In genomic region chr17:46201151-46201550, GRCm38 (mm10) we compare ENCODE assay signal across 8 mouse cellular contexts. TPM values are rescaled to one million over a fixed set of nuclear protein-coding genes. Genes with fewer than 3 reads are reported as not detected.
DNase-seq lines count a peak whose midpoint lies in the region; ATAC-seq and TF ChIP-seq lines count a peak whose summit lies in the region.

No protein-coding gene starts in this region.

- peak overlapping the region; percentile 91 for H3K4me2 ChIP-seq in heart, embryonic 14.5 days (ENCODE audit: low read length)
- H3K4me2 ChIP-seq in forebrain, postnatal 0 days (ENCODE audit: low read depth) = peak overlapping the region; percentile 88; the same call in 1 of the 2 replicates

- no peak for DNase-seq in heart, adult 18-20 months
- DNase-seq in NIH3T3 (ENCODE audit: low read depth) = peak; percentile 20
- no peak for DNase-seq in forebrain, postnatal 0 days
- DNase-seq in urinary bladder, adult 2 months (ENCODE audit: low spot score) = no peak
- DNase-seq in cerebellum, adult 11 months = no peak
- DNase-seq in cerebellum, postnatal 4 days (ENCODE audit: low spot score in 2 of 2) = no peak

- H3K9me3 ChIP-seq in heart, embryonic 14.5 days (ENCODE audit: control insufficient read depth, low read length) = no peaks in the 10 kb centered on the region
- H3K9me3 ChIP-seq in forebrain, postnatal 0 days (ENCODE audit: low read length) = no peaks in the 10 kb centered on the region

- peaks cover 3 to 23% of the 10 kb centered on the region in 2 experiments for H3K4me1 ChIP-seq in heart, embryonic 14.5 days (ENCODE audit: control insufficient read depth in 2 of 2, insufficient read depth in 2 of 2, low read length in 2 of 2)
- peaks cover 20% of the 10 kb centered on the region for H3K4me1 ChIP-seq in forebrain, postnatal 0 days (ENCODE audit: insufficient read depth)

- H3K27ac ChIP-seq in heart, embryonic 14.5 days (replicated peaks in 1 of 2; ENCODE audit: control insufficient read depth in 1 of 2, insufficient read depth in 1 of 2, low read depth in 2 of 2, low read length in 2 of 2) = no peak overlapping the region
- H3K27ac ChIP-seq in forebrain, postnatal 0 days (ENCODE audit: low read depth, low read length) = no peak overlapping the region
- no peak overlapping the region for H3K27ac ChIP-seq in macrophage

- ATAC-seq in heart, embryonic 14.5 days (ENCODE audit: insufficient number of reproducible peaks, insufficient read depth, low FRiP score, low read depth) = no peak
- no peak for ATAC-seq in forebrain, postnatal 0 days

- H3K9ac ChIP-seq in heart, embryonic 14.5 days (ENCODE audit: low read length) = peak overlapping the region; percentile 88
- no peak overlapping the region for H3K9ac ChIP-seq in forebrain, postnatal 0 days

- H3K27me3 ChIP-seq in heart, embryonic 14.5 days (ENCODE audit: control insufficient read depth, insufficient read depth, low read length) = no peaks in the 10 kb centered on the region
- no peaks in the 10 kb centered on the region for H3K27me3 ChIP-seq in forebrain, postnatal 0 days (ENCODE audit: insufficient read depth, low read length)

- peak overlapping the region in 1 of 2 experiments; percentile 77; a peak in 2 of 4 replicates for H3K4me3 ChIP-seq in heart, embryonic 14.5 days (ENCODE audit: control insufficient read depth in 1 of 2, insufficient read depth in 1 of 2, low read depth in 1 of 2, low read length in 2 of 2)
- peak overlapping the region; percentile 99; the same call in 1 of the 2 replicates for H3K4me3 ChIP-seq in forebrain, postnatal 0 days (ENCODE audit: low read depth, low read length)
- H3K4me3 ChIP-seq in macrophage (ENCODE audit: inconsistent target) = peak overlapping the region; percentile 100

- TF ChIP-seq CTCF in forebrain, postnatal 0 days (IDR thresholded peaks at IDR 0.05; ENCODE audit: low read depth) = no peak

- H3K36me3 ChIP-seq in heart, embryonic 14.5 days (ENCODE audit: control insufficient read depth, insufficient read depth, low read length) = peaks cover 55% of the 10 kb centered on the region
- peaks cover 16% of the 10 kb centered on the region for H3K36me3 ChIP-seq in forebrain, postnatal 0 days (ENCODE audit: insufficient read depth)
- no peaks in the 10 kb centered on the region for H3K36me3 ChIP-seq in macrophage (ENCODE audit: inconsistent target)

- peaks cover 69% of the 10 kb centered on the region for H3K79me2 ChIP-seq in macrophage (ENCODE audit: inconsistent target)

- WGBS in heart, embryonic 14.5 days = 60% methylated on average over 6 of the region's 6 CpGs
- 47% methylated on average over 6 of the region's 6 CpGs for WGBS in forebrain, postnatal 0 days
- 81% methylated on average over 6 of the region's 6 CpGs for WGBS in macrophage (ENCODE audit: missing documents)

RNA-seq across cellular contexts. Expression of gene Polh, which starts 1.3 kb away (rescaled TPM):
- 11.2 and 11.7 TPM in 2 replicates for polyA plus RNA-seq in heart, embryonic 14.5 days (2014; fragmentation: Nextera tagmentation; extraction: Ambion mirVana)
- 1 to 10 TPM; 8.0 to 9.5 TPM for total RNA-seq in heart, adult 18-20 months (2021)
- total RNA-seq in forebrain, postnatal 0 days (2014; rRNA removed) = 9.6 and 11.7 TPM in 2 replicates
- polyA plus RNA-seq in forebrain, postnatal 0 days (2015; fragmentation: Nextera tagmentation; extraction: Ambion mirVana) = 3.1 and 4.7 TPM in 2 replicates
- 10 to 100 TPM in 9 of 26 experiments, 1 to 10 TPM in 17; 3.0 to 17.3 (median 8.2) TPM for total RNA-seq in macrophage (2018; cell fraction: chromatin; rRNA removed)
- total RNA-seq in macrophage (2018; cell fraction: cytosol; rRNA removed) = 1 to 10 TPM; 2.6 to 7.8 (median 6.1) TPM
- 10 to 100 TPM in 3 of 26 experiments, 1 to 10 TPM in 23; 2.5 to 18.6 (median 5.2) TPM for total RNA-seq in macrophage (2018; cell fraction: nucleus; rRNA removed)
- 4.5 to 10.3 TPM (median 5.2 TPM) in 3 replicates for polyA plus RNA-seq in macrophage (2018)
- 5.7 and 6.1 TPM in 2 replicates for polyA plus RNA-seq in urinary bladder, adult 2 months (2012; rRNA removed)

RNA-seq across cellular contexts. Expression of gene Xpo5, which starts 1.4 kb away (rescaled TPM):
- polyA plus RNA-seq in heart, embryonic 14.5 days (2014; fragmentation: Nextera tagmentation; extraction: Ambion mirVana) = 24.1 and 24.2 TPM in 2 replicates
- total RNA-seq in heart, adult 18-20 months (2021) = 10 to 100 TPM; 20.5 to 21.7 TPM
- 52.6 and 61.5 TPM in 2 replicates for total RNA-seq in forebrain, postnatal 0 days (2014; rRNA removed)
- polyA plus RNA-seq in forebrain, postnatal 0 days (2015; fragmentation: Nextera tagmentation; extraction: Ambion mirVana) = 18.1 and 23.2 TPM in 2 replicates
- total RNA-seq in macrophage (2018; cell fraction: chromatin; rRNA removed) = 10 to 100 TPM; 10.7 to 48.4 (median 31.1) TPM
- 10 to 100 TPM; 10.3 to 20.8 (median 15.0) TPM for total RNA-seq in macrophage (2018; cell fraction: cytosol; rRNA removed)
- 10 to 100 TPM in 25 of 26 experiments, 1 to 10 TPM in 1; 9.8 to 41.1 (median 20.0) TPM for total RNA-seq in macrophage (2018; cell fraction: nucleus; rRNA removed)
- 15.0 to 22.0 TPM (median 16.0 TPM) in 3 replicates for polyA plus RNA-seq in macrophage (2018)
- 23.2 and 24.0 TPM in 2 replicates for polyA plus RNA-seq in urinary bladder, adult 2 months (2012; rRNA removed)

RNA-seq across cellular contexts. Expression of gene Gtpbp2, which starts 40.3 kb away (rescaled TPM):
- 24.8 and 29.1 TPM in 2 replicates for polyA plus RNA-seq in heart, embryonic 14.5 days (2014; fragmentation: Nextera tagmentation; extraction: Ambion mirVana)
- total RNA-seq in heart, adult 18-20 months (2021) = 10 to 100 TPM; 49.5 to 51.2 TPM
- total RNA-seq in forebrain, postnatal 0 days (2014; rRNA removed) = 79.0 and 91.8 TPM in 2 replicates
- polyA plus RNA-seq in forebrain, postnatal 0 days (2015; fragmentation: Nextera tagmentation; extraction: Ambion mirVana) = 14.8 and 19.8 TPM in 2 replicates
- 1,000 to 10,000 TPM in 13 of 26 experiments, 100 to 1,000 TPM in 13; 317 to 1,615 (median 821) TPM for total RNA-seq in macrophage (2018; cell fraction: chromatin; rRNA removed)
- total RNA-seq in macrophage (2018; cell fraction: cytosol; rRNA removed) = 100 to 1,000 TPM in 5 of 26 experiments, 10 to 100 TPM in 21; 22.3 to 134 (median 66.4) TPM
- total RNA-seq in macrophage (2018; cell fraction: nucleus; rRNA removed) = 1,000 to 10,000 TPM in 2 of 26 experiments, 100 to 1,000 TPM in 24; 217 to 1,101 (median 381) TPM
- polyA plus RNA-seq in macrophage (2018) = 28.2 to 71.1 TPM (median 37.1 TPM) in 3 replicates
- polyA plus RNA-seq in urinary bladder, adult 2 months (2012; rRNA removed) = 110 and 143 TPM in 2 replicates

RNA-seq across cellular contexts. Expression of gene Polr1c, which starts 46.7 kb away (rescaled TPM):
- 43.6 and 48.7 TPM in 2 replicates for polyA plus RNA-seq in heart, embryonic 14.5 days (2014; fragmentation: Nextera tagmentation; extraction: Ambion mirVana)
- 10 to 100 TPM; 24.5 to 27.2 TPM for total RNA-seq in heart, adult 18-20 months (2021)
- 51.1 and 82.9 TPM in 2 replicates for total RNA-seq in forebrain, postnatal 0 days (2014; rRNA removed)
- polyA plus RNA-seq in forebrain, postnatal 0 days (2015; fragmentation: Nextera tagmentation; extraction: Ambion mirVana) = 57.6 and 59.6 TPM in 2 replicates
- total RNA-seq in macrophage (2018; cell fraction: chromatin; rRNA removed) = 10 to 100 TPM; 10.6 to 55.2 (median 25.8) TPM
- total RNA-seq in macrophage (2018; cell fraction: cytosol; rRNA removed) = 10 to 100 TPM; 17.8 to 30.7 (median 24.4) TPM
- total RNA-seq in macrophage (2018; cell fraction: nucleus; rRNA removed) = 10 to 100 TPM; 14.7 to 36.2 (median 21.2) TPM
- polyA plus RNA-seq in macrophage (2018) = 17.2 to 29.5 TPM (median 28.2 TPM) in 3 replicates
- polyA plus RNA-seq in urinary bladder, adult 2 months (2012; rRNA removed) = 60.7 and 75.2 TPM in 2 replicates

RNA-seq across cellular contexts. Expression of gene Yipf3, which starts 46.7 kb away (rescaled TPM):
- polyA plus RNA-seq in heart, embryonic 14.5 days (2014; fragmentation: Nextera tagmentation; extraction: Ambion mirVana) = 90.8 and 93.0 TPM in 2 replicates
- 10 to 100 TPM; 73.6 to 77.5 TPM for total RNA-seq in heart, adult 18-20 months (2021)
- total RNA-seq in forebrain, postnatal 0 days (2014; rRNA removed) = 15.8 and 16.1 TPM in 2 replicates
- polyA plus RNA-seq in forebrain, postnatal 0 days (2015; fragmentation: Nextera tagmentation; extraction: Ambion mirVana) = 64.8 and 74.2 TPM in 2 replicates
- total RNA-seq in macrophage (2018; cell fraction: chromatin; rRNA removed) = 10 to 100 TPM; 10.8 to 39.5 (median 26.5) TPM
- total RNA-seq in macrophage (2018; cell fraction: cytosol; rRNA removed) = 10 to 100 TPM; 56.6 to 79.7 (median 67.9) TPM
- 10 to 100 TPM; 18.0 to 68.6 (median 45.4) TPM for total RNA-seq in macrophage (2018; cell fraction: nucleus; rRNA removed)
- 26.4 to 65.4 TPM (median 42.0 TPM) in 3 replicates for polyA plus RNA-seq in macrophage (2018)
- polyA plus RNA-seq in urinary bladder, adult 2 months (2012; rRNA removed) = 93.6 and 98.7 TPM in 2 replicates
